Mouse (Mus musculus): ENCODE results near the gene Thsd4.

- TF ChIP-seq POLR2A (IDR thresholded peaks at IDR 0.05; ENCODE audit: extremely low read depth, insufficient read depth, low read length) (no peak), CTCF (IDR thresholded peaks at IDR 0.05; ENCODE audit: extremely low read depth, insufficient read depth, low read length) (no peak)
Observed at GRCm38 (mm10) chr9:60024545-60024944, 497.3 kb downstream of the Thsd4 start.

Data from cortical plate, adult 2 months (tissue).